Mouse (Mus musculus): ENCODE results near the gene Olfr320. TPM values are rescaled to one million over a fixed set of nuclear protein-coding genes. Genes with fewer than 3 reads are reported as not detected.

The Olfr320 gene
- not detected for polyA plus RNA-seq (2017; shearing (Covaris generic))

DNA sequence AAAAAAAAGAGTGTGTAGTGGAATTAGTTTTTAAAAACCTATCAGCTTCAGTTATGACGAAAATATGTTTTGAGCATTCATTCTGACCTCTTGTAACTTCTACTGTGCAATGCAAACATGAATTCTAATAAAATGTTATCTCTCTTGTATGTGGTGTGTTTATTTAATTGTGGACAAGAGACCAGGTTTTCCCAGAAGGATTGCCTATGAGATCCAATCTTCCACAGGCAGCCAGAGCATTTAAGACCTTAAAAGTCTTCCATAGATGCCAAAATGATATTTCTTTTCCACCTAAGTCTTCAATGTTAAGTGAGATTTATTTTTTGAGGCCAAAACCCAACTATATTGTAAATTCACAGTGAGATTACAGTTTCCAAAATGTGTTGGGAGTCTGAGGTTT, at the start of gene Olfr320:
Gene Olfr320, plus strand, starts transcription at position 301 of the 400 bp plus-strand sequence.

DNA sequence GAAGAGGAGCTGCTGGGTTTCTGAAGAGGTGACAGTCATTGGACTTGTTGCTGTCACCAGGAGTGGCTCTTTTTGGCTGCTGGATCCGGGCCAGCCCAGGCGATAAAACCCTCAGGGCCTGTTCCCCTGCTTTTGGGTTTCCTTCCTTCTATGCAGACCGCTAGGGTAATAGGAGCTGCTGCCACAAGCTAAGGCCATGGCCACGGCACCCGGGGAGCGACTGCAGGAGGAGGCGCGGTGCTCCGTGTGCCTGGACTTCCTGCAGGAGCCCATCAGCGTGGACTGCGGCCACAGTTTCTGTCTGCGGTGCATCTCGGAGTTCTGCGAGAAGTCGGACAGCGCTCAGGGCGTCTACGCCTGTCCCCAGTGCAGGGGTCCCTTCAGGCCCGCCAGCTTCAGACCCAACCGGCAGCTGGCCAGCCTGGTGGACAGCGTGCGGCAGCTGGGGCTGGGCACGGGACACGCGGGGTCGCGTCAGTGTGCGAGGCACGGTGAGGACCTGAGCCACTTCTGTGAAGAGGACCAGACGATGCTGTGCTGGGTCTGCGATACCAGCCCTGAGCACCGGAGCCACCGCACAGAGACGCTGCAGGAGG, 40.5 kb upstream of the Olfr320 start, which contains the start of gene Trim58:
Gene Trim58, plus strand, starts transcription at position 194 of the 596 bp plus-strand sequence.

DNA sequence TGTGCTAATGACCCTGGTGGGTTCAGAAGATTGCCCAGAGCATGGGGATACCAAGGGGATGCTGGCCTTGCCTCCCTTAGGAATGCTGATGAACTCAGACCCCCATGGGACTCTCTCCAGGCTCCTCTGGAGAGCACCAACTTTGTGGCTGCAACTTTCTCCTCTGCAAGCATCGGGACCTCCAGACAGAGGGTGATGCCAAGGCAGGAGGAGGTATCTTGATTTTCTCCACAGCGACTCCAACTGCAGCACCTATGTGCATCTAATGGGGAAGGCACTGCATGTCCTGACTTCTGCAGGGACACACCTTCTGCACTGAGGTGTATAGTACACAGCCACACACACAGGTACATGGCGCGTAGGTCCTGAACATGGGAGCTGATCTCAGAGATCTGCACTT, 22.3 kb upstream of the Olfr320 start, which contains the start of gene Olfr322:
Gene Olfr322, plus strand, starts transcription at position 187 of the 400 bp plus-strand sequence.

DNA sequence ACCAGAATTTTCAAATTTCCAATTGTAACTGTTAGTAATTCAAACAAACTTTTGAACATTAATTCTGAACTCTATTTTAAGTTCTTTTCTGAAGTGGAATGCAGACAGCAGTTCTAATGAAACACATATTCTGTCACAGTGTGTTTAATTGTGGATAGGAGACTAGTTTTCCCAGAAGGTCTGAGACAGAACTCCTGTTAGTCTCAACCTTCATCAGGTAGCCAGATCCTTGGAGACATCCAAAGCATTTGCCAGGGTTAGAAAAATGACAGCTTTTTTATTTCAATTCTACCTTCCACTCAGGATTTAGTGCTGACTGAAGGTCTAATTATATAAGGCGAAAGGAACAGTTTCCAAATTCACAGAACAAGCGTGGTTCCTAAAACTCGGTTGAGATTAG, 18.0 kb downstream of the Olfr320 start, which contains the start of gene Olfr319:
Gene Olfr319, plus strand, starts transcription at position 301 of the 400 bp plus-strand sequence.

DNA sequence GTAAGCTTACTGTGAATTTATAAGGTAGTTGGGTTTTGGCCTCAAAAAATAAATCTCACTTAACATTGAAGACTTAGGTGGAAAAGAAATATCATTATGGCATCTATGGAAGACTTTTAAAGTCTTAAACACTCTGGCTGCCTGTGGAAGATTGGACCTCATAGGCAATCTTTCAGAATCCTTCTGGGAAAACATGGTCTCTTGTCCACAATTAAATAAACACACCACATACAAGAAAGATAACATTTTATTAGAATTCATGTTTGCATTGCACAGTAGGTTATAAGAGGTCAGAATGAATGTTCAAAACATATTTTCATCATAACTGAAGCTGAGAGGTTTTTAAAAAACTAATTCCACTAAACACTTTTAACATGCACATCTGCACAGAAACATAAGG, 43.0 kb downstream of the Olfr320 start, which contains the start of gene Olfr318:
Gene Olfr318, minus strand, starts transcription at position 101 of the 400 bp plus-strand sequence.

Other genes starting within 250 kb of the Olfr320 start
- not detected for gene Gm12253, start 248.5 kb upstream of the Olfr320 start, polyA plus RNA-seq (2017; shearing (Covaris generic))
- gene Lypd9, start 228.2 kb upstream of the Olfr320 start, polyA plus RNA-seq (2017; shearing (Covaris generic)), result not detected
- gene Olfr30, start 218.8 kb upstream of the Olfr320 start, polyA plus RNA-seq (2017; shearing (Covaris generic)), result not detected
- gene Olfr332, start 188.5 kb upstream of the Olfr320 start, polyA plus RNA-seq (2017; shearing (Covaris generic)), result not detected
- not detected for gene Olfr331, start 178.5 kb upstream of the Olfr320 start, polyA plus RNA-seq (2017; shearing (Covaris generic))
- not detected for gene Olfr330, start 146.3 kb upstream of the Olfr320 start, polyA plus RNA-seq (2017; shearing (Covaris generic))
- not detected for gene Olfr329-ps, start 134.7 kb upstream of the Olfr320 start, polyA plus RNA-seq (2017; shearing (Covaris generic))
- not detected for gene Olfr328, start 125.5 kb upstream of the Olfr320 start, polyA plus RNA-seq (2017; shearing (Covaris generic))
- gene Olfr224, start 110.5 kb upstream of the Olfr320 start, polyA plus RNA-seq (2017; shearing (Covaris generic)), result not detected
- not detected for gene Olfr325, start 103.4 kb upstream of the Olfr320 start, polyA plus RNA-seq (2017; shearing (Covaris generic))
- gene Olfr324, start 86.0 kb upstream of the Olfr320 start, polyA plus RNA-seq (2017; shearing (Covaris generic)), result not detected
- not detected for gene 2210407C18Rik, start 65.0 kb upstream of the Olfr320 start, polyA plus RNA-seq (2017; shearing (Covaris generic))
- not detected for gene Olfr323, start 50.6 kb upstream of the Olfr320 start, polyA plus RNA-seq (2017; shearing (Covaris generic))
- gene Trim58, start 40.6 kb upstream of the Olfr320 start, polyA plus RNA-seq (2017; shearing (Covaris generic)), result not detected
- gene Olfr322, start 22.3 kb upstream of the Olfr320 start, polyA plus RNA-seq (2017; shearing (Covaris generic)), result not detected
- gene Olfr319, start 18.1 kb downstream of the Olfr320 start, polyA plus RNA-seq (2017; shearing (Covaris generic)), result not detected
- gene Olfr318, start 42.9 kb downstream of the Olfr320 start, polyA plus RNA-seq (2017; shearing (Covaris generic)), result 0.09 TPM
- gene Olfr317, start 58.1 kb downstream of the Olfr320 start, polyA plus RNA-seq (2017; shearing (Covaris generic)), result not detected
- gene Olfr316, start 71.6 kb downstream of the Olfr320 start, polyA plus RNA-seq (2017; shearing (Covaris generic)), result not detected
- not detected for gene Olfr315, start 92.1 kb downstream of the Olfr320 start, polyA plus RNA-seq (2017; shearing (Covaris generic))
- 0.10 TPM for gene Olfr314, start 101.9 kb downstream of the Olfr320 start, polyA plus RNA-seq (2017; shearing (Covaris generic))
- gene Fam183b, start 120.9 kb downstream of the Olfr320 start, polyA plus RNA-seq (2017; shearing (Covaris generic)), result not detected
- not detected for gene Olfr313, start 133.9 kb downstream of the Olfr320 start, polyA plus RNA-seq (2017; shearing (Covaris generic))
- gene Olfr312, start 148.1 kb downstream of the Olfr320 start, polyA plus RNA-seq (2017; shearing (Covaris generic)), result not detected
- not detected for gene Olfr311, start 158.2 kb downstream of the Olfr320 start, polyA plus RNA-seq (2017; shearing (Covaris generic))
- 10.2 TPM for gene Gm12258, start 166.1 kb downstream of the Olfr320 start, polyA plus RNA-seq (2017; shearing (Covaris generic))
- gene 2810021J22Rik, start 186.1 kb downstream of the Olfr320 start, polyA plus RNA-seq (2017; shearing (Covaris generic)), result 14.1 TPM
- 12.8 TPM for gene Zfp39, start 223.1 kb downstream of the Olfr320 start, polyA plus RNA-seq (2017; shearing (Covaris generic))
- not detected for gene Btnl10, start 236.8 kb downstream of the Olfr320 start, polyA plus RNA-seq (2017; shearing (Covaris generic))

Measured in CD4-positive, CD25-positive, alpha-beta regulatory T cell, adult 9 weeks (primary cell).